Mouse (Mus musculus) thymus, adult 2 months (tissue): Measurements from ENCODE around the gene Gm17428.

ENCODE experiments used
- CTCF ChIP-seq: fragments of 200-500 bp; IDR thresholded peaks from 2 replicates; pipeline ENCODE4 v1.5.1; 2012; ENCODE audit warnings: mild to moderate bottlenecking, control low read depth, low read length, moderate library complexity, borderline replicate concordance; ENCODE audit not compliant: control insufficient read depth, poor library complexity, insufficient read depth; ENCODE audit errors: extremely low read depth
- POLR2A ChIP-seq: fragments of 200-500 bp; IDR thresholded peaks from 2 replicates; pipeline ENCODE4 v1.6.1; 2012; ENCODE audit warnings: mild to moderate bottlenecking, low read length, control low read depth, moderate library complexity; ENCODE audit not compliant: control insufficient read depth, poor library complexity, insufficient read depth; ENCODE audit errors: extremely low read depth

DNA sequence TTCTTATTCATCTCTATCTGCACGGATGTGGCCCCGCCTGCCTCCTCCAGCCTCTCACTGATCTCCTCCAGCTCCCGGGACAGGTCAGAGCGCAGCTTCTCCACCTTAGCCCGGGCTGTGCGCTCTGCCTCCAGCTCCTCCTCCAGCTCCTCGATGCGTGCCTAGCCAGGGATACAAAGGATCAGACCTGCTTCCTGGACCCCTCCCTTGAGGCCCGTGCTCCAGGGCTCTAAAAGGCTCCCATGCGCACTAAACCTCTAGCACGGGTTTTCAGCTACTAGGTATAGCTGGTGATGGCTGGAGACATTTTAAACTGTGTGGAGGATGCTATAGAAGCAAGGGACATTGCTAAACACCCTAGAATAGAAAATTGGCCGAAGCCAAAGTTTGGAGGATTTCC is 26.2 kb upstream of the Gm17428 start:
- TF ChIP-seq CTCF (no peak), POLR2A (no peak)
